Mouse (Mus musculus): ENCODE results near the gene Sympk. TPM values are rescaled to one million over a fixed set of nuclear protein-coding genes. Genes with fewer than 3 reads are reported as not detected.
A peak's percentile ranks its signal among the peaks of the same experiment; 100 is the strongest.

Gene Sympk
- total RNA-seq, 2 experiments from 2014 or later, result 76.3 to 80.1 TPM

DNA sequence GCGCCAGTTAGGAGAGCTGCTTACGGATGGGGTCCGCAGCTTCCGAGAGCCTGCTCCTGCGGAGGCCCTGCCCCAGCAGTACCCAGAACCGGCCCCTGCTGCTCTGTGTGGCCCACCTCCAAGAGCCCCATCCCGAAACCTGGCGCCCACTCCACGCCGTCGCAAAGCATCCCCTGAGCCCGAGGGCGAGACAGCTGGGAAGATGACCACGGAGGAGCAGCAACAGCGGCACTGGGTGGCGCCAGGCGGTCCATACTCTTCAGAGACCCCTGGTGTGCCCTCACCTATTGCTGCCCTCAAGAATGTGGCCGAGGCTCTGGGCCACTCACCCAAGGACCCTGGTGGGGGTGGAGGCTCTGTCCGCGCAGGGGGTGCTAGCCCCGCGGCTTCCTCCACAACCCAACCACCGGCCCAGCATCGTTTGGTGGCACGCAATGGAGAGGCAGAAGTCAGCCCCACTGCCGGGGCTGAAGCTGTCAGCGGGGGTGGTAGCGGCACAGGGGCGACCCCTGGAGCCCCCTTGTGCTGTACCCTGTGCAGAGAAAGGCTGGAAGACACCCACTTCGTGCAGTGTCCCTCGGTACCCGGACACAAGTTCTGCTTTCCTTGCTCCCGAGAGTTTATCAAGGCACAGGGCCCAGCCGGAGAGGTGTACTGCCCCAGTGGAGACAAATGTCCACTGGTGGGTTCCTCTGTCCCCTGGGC lies 18.6 kb upstream of the Sympk start:
- intact Hi-C loops (cut with DNase I), result loop anchor here (1.0 kb wide), 1 partner anchor 109 kb away; no protein-coding TSS in a partner anchor
- no peak for DNase-seq (ENCODE audit: low spot score)

DNA sequence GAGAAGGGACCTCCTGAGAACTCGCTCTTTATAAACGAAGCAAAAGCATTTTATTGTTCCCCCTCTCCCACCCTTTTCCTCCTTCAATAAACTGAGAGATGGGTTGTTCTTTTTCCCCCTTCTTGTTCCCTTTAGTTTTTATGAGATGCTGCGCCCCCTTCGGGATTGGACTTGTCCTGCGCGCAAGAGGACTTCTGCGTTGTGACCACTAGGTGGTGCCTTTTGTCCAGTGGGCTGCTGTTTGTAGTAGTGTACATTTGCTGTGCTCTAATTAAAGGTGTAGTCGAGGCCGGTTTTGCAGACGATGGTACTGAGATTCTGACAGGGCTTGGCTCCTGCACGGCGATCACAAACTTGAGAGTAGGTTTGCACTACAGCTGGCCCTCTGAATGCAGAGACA lies 17.7 kb upstream of the Sympk start:
- intact Hi-C loops (cut with DNase I), result loop anchor here (1.0 kb wide), 1 partner anchor 110 kb away; no protein-coding TSS in a partner anchor
- DNase-seq (ENCODE audit: low spot score), result peak; percentile 62

DNA sequence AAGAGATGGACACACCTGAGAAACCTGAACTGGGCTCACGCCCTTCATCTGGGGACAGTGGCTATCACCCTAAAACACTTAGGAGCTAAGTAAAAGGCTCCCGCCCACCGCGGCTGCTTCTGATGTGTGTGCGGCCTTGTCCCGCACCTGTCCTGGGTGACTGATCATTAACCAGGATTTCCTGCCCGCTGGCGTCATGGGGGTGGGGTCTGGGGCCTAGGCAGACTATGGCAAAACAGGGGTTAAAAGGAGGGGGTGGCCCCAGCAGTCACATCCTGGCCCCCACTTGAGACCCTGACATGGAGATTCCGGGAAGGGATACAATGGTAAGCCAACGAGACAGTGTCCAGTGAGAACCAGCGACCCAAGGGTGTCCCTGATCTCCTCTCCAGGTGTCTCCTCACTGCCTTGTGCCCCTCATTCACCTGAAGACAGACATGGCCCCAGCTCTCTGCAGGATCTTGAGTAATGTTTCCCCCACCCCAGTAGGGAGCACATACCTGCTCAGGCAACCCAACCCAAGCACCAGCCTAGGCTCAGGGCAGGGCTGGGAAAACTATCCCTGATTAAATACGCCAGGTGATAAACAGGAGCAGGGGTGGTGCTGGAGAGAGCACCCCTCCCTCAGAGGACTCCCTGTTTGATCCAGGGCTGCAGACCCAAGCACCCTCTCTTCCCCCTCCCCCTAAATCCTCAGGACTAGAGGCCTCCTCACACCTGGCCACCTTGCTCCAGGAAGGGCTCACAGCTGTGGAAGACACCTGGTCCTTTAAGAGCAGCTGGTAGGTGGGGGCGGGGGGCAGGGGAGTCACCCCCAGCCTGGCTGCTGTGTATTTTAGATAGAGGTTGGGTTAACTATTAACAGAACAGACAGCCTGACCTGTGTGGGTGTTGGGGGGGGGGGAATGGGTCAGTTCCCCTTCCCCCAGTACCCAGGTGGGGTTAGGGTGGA lies 16.9 kb upstream of the Sympk start:
- intact Hi-C loops (cut with DNase I), result no loop called here
- no peak for DNase-seq (ENCODE audit: low spot score)

DNA sequence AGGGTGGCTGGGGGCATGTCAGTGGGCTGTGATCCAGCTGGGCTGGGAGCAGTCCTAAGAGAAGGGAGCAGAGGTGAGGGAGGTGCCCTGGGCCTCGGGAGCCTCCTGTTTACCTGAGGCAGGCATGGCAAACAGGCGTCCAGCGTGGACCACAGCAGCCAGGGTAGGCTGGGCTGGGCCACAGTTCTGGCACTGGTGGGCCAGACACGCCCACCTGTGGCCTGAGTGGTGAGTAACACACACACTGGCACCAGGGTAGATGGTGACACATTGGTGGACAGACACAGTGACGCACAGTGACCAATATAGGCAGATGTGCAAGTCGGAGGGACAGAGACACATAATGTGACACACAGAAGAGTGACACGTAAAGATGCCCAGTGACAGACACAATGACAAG lies 13.6 kb upstream of the Sympk start:
- intact Hi-C loops (cut with DNase I), result no loop called here

DNA sequence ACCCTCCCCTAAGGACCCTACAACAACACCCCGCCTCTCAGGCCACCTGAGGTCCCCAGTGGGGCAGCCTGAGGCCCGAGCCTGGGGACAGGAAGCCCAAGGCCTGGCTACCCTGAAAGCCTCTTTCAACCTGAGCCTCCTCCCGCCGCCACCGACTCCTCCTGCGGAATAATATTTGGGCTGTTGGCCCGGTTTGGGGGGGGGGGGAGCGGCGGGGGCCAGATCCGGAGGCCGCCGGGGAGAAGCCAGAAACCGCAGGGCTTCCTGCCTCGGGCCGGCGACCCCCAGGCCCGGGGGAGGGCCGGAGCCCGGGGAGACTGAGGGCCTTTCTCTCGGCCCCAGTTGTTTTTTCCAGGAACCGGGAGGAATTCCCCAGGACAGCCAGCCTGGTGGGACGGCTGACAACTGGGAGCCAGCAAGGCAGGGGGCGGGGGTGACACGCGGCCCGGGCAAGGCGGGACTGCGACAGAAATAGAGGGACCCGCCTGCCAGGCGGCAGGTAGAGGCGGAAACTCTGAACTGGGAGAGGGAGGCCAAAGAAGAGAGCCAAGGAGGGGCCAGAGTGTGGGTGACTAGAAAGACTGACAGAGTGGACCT lies 12.1 kb upstream of the Sympk start:
- intact Hi-C loops (cut with DNase I), result no loop called here
- DNase-seq (ENCODE audit: low spot score), result no peak

More for the DNA sequence above, 13.6 kb upstream of the Sympk start:
- DNase-seq (ENCODE audit: low spot score), result no peak

DNA sequence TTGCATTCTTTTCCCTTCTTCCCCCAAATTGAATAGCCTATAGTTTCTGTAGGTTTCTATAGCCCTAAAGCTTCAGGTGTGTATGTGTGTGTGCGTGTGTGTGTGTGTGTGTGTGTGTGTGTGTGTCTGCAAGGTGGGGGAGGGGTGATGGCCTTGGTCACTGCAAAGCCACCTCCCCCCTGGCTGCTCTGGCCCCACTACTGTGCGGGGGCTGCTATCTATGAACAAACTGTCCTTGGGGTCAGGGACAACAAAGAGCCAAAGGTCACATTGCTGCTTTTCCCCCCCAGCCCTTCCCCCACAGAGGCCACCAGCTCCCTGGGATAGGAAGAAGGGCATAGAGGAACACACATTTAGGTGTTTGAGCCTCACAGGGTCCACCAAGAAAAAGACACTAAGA lies 11.3 kb upstream of the Sympk start:
- intact Hi-C loops (cut with DNase I), result no loop called here
- DNase-seq (ENCODE audit: low spot score), result no peak

DNA sequence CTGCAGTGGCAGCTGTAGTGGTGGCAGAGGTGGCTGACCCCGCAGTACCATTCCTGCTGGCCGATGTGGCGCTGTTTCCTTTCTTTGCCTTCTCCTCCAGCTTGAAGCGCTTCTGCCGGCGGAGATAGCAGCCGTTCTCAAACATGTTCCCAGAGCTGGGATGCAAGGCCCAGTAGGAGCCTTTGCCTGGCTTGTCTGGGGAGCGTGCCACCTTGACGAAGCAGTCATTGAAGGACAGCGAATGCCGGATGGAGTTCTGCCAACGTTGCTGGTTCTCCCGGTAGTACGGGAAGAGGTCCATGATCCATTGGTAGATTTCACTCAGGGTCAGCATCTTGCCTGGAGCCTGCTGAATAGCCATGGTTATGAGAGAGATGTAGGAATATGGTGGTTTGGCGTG lies 9.7 kb upstream of the Sympk start:
- no peak for DNase-seq (ENCODE audit: low spot score)
- intact Hi-C loops (cut with DNase I), result no loop called here

DNA sequence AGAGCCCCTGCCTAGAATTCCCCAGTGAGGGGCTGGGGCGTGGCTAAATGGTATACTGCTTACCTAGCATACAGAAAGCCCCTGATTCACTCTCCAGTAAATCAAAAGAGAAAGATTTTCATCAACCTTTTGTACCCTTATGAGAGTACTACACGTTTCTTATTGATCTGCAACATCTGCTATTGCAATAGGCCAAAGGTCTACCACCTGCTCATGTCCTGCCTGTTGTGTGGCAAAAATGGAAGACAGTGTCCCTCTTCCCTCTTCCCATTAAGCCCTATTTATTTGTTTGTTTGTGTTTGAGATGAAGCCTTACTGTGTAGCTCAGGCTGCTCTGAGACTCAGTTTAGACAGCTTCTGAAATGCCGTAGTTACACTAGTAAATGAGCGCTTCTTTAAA lies 8.1 kb upstream of the Sympk start:
- no peak for DNase-seq (ENCODE audit: low spot score)

DNA sequence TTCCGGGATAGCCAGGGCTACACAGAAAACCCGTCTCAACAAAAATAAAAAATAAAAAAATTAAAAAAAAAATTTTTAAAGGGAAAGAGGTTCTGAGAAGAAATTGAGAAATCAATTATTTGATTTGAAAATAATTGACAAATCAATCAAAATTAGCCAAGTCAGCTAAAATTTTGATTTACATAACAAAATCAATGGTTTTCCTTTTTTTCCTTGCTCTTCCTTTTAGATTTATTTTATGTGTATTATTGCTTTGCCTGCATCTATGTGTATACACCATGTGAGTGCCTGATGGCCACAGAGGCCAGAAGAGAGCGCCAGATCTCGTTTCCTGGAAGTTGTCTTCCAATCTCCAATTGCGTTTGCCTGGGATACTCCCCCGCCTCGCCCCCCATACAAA lies 6.3 kb upstream of the Sympk start:
- DNase-seq (ENCODE audit: low spot score), result no peak
- intact Hi-C loops (cut with DNase I), result no loop called here

More for the DNA sequence above, 8.1 kb upstream of the Sympk start:
- intact Hi-C loops (cut with DNase I), result no loop called here

DNA sequence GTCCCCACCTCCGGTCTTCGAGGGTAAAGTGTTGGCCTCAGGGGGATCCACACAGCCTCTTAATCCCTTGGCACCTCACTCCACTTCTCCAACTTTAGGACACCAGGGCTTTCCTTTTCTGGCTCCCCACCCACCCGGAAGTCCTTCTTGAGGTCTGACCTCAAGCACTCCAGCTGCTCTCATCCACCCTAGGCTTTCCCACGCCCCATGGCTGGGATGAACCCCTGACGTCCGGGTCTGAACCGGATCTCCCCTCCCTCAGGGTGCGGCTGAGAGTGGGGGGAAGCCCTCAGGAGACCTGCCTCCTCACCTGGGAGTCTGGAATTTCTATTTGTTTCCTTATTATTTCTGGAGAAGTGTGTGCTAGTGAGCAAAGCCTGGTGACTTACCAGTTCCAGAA lies 3.1 kb upstream of the Sympk start:
- intact Hi-C loops (cut with DNase I), result loop anchor here (2.0 kb wide), 1 partner anchor 100 kb away; no protein-coding TSS in a partner anchor
- DNase-seq (ENCODE audit: low spot score), result no peak

DNA sequence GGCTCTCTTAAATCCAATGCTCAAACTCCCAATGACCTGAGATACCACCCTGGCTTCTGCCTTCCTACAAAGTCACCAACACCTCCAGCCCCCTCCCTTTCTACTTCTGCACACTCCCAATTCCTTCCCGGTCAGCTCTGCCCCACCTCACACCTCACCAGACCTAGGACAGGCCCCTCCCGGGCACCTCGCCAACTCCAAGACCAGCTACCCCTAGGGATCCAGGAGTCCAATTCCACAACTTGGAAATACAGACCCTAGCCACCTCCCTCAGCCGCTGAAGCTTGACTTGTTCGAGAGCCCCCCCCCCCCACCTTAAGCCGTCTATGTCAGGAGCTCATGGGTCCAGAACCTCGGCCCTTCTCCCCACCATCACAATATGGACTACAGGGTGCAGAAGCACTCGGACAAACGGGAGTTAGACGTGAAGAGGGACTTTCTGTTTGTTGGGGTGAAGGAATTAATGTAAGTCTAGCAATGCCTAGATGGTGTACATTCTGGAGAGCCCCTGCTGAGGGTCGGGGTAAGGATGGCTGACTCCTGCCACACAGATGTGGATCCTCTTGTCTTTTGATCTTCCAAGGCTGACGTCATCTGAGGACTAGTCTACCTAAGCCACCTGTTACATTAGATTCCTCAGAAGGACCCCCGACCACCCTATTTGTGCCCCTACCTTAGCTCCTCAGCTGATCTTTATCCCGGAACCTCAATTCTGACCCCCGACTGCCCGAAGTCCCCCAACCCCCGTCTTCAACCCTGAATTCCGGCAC lies 1.8 kb upstream of the Sympk start:
- intact Hi-C loops (cut with DNase I), result loop anchor here (2.0 kb wide), 1 partner anchor 14 kb away; no protein-coding TSS in a partner anchor
- DNase-seq (ENCODE audit: low spot score), result no peak

DNA sequence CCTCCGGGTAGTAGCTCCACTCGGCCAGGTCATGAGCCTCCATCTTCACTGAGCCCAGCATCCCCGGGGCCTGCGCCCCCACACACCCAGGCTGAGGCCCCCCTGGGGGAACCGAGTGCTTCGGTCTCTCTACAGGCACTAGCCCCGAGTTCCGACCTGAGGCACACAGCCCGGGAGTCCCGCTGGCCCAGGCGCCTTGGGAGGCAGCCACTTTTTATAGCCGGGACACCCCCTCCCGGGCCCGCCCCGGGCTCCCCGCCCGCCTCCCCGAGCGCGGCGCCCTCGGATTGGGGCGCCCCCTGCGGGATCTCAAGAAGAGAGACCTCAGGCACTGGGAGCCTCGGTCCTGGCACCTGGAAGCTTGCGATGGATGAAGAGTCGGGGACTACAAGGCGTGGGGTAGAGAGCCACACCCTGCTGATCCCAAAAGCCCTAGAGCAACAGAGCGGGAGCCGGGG lies 791 bp upstream of the Sympk start, which contains the start of gene Foxa3:
Foxa3 (minus strand) TSS at position 182 of the 458 bp plus-strand sequence.
- no peak for DNase-seq (ENCODE audit: low spot score)
- intact Hi-C loops (cut with DNase I), result loop anchor here (2.0 kb wide), 1 partner anchor 15 kb away; no protein-coding TSS in a partner anchor

DNA sequence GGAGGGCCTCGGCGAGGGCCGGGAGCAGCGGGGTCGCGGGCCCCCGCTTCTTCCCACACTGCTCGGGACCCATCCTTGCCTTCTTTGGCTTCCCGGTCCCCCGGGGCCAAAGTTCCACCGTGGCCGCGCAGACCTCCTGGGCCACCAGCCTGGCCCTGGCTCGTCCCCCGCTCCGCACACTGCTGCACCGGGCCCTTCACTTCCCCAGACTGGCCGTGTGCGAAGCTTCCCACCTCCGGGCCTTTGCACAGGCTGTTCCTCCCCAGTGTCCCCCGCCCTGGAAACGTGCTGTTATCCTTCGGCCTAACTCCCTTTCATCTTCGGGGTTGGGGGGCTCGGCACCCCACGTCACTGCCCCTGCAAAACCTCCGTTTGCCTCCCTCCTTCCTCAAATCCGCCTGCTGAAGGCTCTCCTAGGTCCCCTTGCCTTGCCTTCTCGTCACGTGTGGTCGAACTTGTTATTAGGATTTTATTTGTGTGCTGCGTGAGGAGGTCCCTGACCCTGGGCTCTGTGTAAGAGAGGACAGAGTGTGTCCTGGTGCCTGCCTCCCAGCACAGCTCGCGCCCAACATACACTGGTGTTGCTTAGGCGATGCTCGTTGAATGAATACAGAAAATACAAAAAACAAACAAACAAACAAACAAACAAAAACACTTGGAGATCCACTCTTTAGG lies 541 bp downstream of the Sympk start:
- intact Hi-C loops (cut with DNase I), result no loop called here
- no peak for DNase-seq (ENCODE audit: low spot score)

DNA sequence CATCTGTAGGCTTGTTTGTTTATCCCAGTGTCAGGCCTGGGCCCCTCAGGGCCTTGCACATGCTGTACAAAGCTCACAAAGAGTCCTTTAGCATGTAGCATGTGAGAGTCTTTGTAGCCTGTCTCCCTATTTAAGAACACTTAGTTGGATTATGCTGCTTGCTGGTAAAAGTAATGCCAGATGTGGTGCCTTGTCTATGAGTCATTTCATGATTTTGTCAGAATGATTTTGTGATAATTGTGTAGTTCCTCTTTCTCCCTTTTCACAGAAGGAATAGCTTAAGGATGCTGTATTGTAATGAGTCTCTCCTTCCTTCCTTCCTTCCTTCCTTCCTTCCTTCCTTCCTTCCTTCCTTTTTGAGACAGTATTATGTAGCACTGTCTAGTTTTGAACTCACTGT lies 3.9 kb downstream of the Sympk start:
- intact Hi-C loops (cut with DNase I), result no loop called here
- no peak for DNase-seq (ENCODE audit: low spot score)

DNA sequence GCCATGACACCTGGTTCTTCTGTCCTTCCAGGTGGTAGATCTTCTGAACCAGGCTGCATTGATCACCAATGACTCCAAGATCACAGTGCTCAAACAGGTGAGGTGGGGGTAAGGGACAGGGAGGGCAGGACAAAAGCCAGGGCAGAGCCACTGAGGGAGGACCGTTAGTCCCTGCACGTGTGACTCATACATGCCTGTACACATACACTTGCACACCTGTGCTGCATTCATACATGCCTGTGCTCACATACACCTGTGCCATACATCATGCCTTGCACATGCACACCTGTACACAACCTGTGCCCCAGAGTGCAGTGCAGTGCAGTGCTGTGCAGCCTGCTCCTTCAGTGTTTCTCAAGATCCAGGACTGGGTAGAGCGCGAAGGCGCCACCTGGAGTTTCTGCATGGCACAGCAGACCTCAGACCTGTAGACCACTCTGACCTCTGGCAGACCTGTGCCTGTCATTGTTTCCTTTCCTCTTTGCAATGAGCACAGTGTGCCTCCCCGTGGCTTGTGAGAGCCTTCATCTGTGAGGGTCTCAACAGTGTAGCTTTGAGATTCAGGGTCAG lies 5.0 kb downstream of the Sympk start:
- no peak for DNase-seq (ENCODE audit: low spot score)
- intact Hi-C loops (cut with DNase I), result no loop called here

DNA sequence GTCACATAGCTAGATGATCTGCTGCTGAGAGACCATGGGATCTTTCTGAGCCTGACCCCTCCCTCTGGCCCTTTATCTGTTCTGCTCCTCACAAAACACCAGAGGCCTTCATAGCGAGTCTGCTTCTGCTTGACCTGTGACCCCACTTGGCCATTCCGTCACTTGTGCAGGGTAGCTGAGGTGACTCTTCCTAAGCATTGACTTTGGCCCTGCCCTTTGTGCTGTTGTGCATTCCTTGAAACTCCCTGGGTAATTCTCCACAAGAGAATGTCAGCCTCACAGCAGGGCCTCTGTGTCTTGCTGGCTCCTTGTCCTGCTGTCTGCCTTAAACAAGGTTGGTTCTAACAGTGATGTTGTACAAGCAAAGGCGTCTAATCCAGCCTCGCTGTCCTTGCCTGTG lies 7.5 kb downstream of the Sympk start:
- no peak for DNase-seq (ENCODE audit: low spot score)
- intact Hi-C loops (cut with DNase I), result no loop called here

DNA sequence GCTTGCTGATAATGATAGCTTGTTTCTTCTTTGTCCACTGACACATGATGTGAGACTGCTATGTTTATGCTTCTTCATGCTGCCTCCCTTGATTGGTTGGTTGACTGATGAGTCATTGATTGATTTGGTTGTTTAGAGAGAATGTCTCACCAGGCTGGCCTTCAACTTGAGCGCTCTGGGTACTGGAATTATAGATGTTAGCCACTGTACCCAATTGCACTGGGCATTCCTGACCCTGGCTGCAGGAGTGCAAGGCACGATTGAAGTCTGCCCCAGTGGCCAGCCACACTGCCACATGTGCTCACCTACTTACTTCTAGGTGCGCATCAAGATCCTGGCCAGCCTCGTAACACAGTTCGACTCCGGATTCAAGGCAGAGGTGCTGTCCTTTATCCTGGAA lies 20.4 kb downstream of the Sympk start:
- DNase-seq (ENCODE audit: low spot score), result no peak
- intact Hi-C loops (cut with DNase I), result no loop called here

DNA sequence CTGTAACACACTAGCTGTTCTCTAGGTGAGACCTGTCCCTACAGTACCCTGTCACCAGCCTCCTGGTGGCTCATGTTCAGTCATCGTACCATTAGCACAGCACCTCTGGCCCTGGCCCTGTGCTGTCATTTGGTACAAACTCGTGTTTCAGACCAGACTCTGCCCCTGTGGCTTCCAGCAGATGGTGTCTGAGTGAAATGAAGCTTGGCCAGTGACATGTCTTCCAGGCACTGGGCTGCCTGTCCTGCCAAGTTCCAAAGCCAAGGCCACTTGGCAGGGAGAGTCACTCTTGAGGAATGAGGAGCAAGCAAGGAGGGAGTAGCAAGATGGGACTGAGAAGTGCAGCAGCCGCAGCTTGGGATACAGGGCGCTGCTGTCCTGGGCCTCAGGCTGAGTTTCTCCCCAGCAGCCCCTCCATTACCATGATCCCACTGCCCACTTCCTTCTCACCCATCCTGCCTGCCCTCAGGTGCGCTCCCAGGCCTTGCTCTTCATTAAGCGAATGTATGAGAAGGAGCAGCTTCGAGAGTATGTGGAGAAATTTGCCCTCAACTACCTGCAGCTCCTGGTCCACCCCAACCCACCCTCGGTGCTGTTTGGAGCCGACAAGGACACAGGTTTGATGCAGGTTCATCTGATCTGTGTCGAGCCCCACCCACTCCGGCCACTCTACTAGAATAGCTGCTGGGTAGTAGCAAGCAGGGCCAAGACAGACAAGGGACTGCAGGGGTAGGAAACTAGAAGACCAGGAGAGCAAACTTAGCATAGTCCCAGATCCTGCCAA lies 22.3 kb downstream of the Sympk start:
- no peak for DNase-seq (ENCODE audit: low spot score)

More for the DNA sequence above, 22.3 kb downstream of the Sympk start:
- intact Hi-C loops (cut with DNase I), result no loop called here

Data from heart, postnatal 25 days (tissue).